In genomic region chr13:21914599-21914998, GRCm38 (mm10) we compare ENCODE assay signal across 9 mouse cellular contexts. TPM values are rescaled to one million over a fixed set of nuclear protein-coding genes. Genes with fewer than 3 reads are reported as not detected.
DNase-seq lines count a peak whose midpoint lies in the region; ATAC-seq and TF ChIP-seq lines count a peak whose summit lies in the region.
"Had no signal": no experiment of that assay in that cellular context is flagged by ENCODE, and none has a peak within 500 bp of the region (broad histone marks: within the 10 kb centered on the region; RNA-seq: fewer than 3 reads in every experiment).

No protein-coding gene starts in this region.

- H3K27ac ChIP-seq in heart, embryonic 12.5 days (ENCODE audit: poor library complexity, severe bottlenecking): no peak overlapping the region
- H3K27ac ChIP-seq in kidney, embryonic 15.5 days: no peak overlapping the region
- H3K27ac ChIP-seq in lung, postnatal 0 days (ENCODE audit: low read length): no peak overlapping the region

- 3% methylated on average over 14 of the region's 14 CpGs for WGBS in heart, embryonic 12.5 days
- WGBS in kidney, embryonic 15.5 days: 3% methylated on average over 14 of the region's 14 CpGs
- WGBS in lung, postnatal 0 days: 14% methylated on average over 14 of the region's 14 CpGs

- H3K9ac ChIP-seq in heart, embryonic 12.5 days: 0 out of 2 replicates have a peak overlapping the region, but pooled peaks have one; percentile 39
- no peak overlapping the region for H3K9ac ChIP-seq in kidney, embryonic 15.5 days
- no peak overlapping the region for H3K9ac ChIP-seq in lung, postnatal 0 days (replicated peaks; ENCODE audit: low read depth)

- H3K4me3 ChIP-seq in heart, embryonic 12.5 days: peak overlapping the region; percentile 36
- H3K4me3 ChIP-seq in kidney, embryonic 15.5 days (replicated peaks): peak overlapping the region; percentile 33
- no peak overlapping the region for H3K4me3 ChIP-seq in lung, postnatal 0 days (ENCODE audit: low read depth, low read length)

- H3K4me1 ChIP-seq in heart, embryonic 12.5 days (replicated peaks): peaks cover 9% of the 10 kb centered on the region
- peaks cover 23% of the 10 kb centered on the region; the same call in 1 of the 2 replicates for H3K4me1 ChIP-seq in kidney, embryonic 15.5 days
- H3K4me1 ChIP-seq in lung, postnatal 0 days (ENCODE audit: insufficient read depth, low read depth, low read length): no peaks in the 10 kb centered on the region; the same call in 1 of the 2 replicates

- peak; percentile 64 for ATAC-seq in heart, embryonic 12.5 days (ENCODE audit: insufficient number of reproducible peaks, low FRiP score)
- peak; percentile 65 for ATAC-seq in kidney, embryonic 15.5 days (replicated peaks; ENCODE audit: low FRiP score)
- peak; percentile 25; the same call in 1 of the 2 replicates for ATAC-seq in lung, postnatal 0 days
- ATAC-seq: Patski had no signal

- TF ChIP-seq EP300 in lung, postnatal 0 days (IDR thresholded peaks at IDR 0.05): no peak

- H3K27me3 ChIP-seq in heart, embryonic 12.5 days (replicated peaks): 0 out of 2 replicates have a peak, but pooled peaks cover 3% of the 10 kb centered on the region
- H3K27me3 ChIP-seq in kidney, embryonic 15.5 days: peaks cover 16% of the 10 kb centered on the region
- H3K27me3 ChIP-seq in lung, postnatal 0 days (replicated peaks; ENCODE audit: insufficient read depth, low read length): 0 out of 2 replicates have a peak, but pooled peaks cover 9% of the 10 kb centered on the region
- H3K27me3 ChIP-seq: Patski had no signal

- H3K36me3 ChIP-seq in heart, embryonic 12.5 days: no peaks in the 10 kb centered on the region
- no peaks in the 10 kb centered on the region for H3K36me3 ChIP-seq in kidney, embryonic 15.5 days
- H3K36me3 ChIP-seq in lung, postnatal 0 days (ENCODE audit: insufficient read depth, low read length): no peaks in the 10 kb centered on the region

- TF ChIP-seq CTCF in lung, postnatal 0 days (IDR thresholded peaks at IDR 0.05): no peak

- H3K9me3 ChIP-seq in heart, embryonic 12.5 days (replicated peaks): no peaks in the 10 kb centered on the region
- H3K9me3 ChIP-seq in kidney, embryonic 15.5 days (replicated peaks): no peaks in the 10 kb centered on the region
- no peaks in the 10 kb centered on the region for H3K9me3 ChIP-seq in lung, postnatal 0 days (ENCODE audit: low read length)

- H3K4me2 ChIP-seq in heart, embryonic 12.5 days: peak overlapping the region; percentile 61
- H3K4me2 ChIP-seq in kidney, embryonic 15.5 days: peak overlapping the region; percentile 53
- H3K4me2 ChIP-seq in lung, postnatal 0 days (replicated peaks; ENCODE audit: low read depth, low read length): peak overlapping the region; percentile 14; the same call in 1 of the 2 replicates

- peak; percentile 5 for DNase-seq in cerebellum, adult 9-11 months
- no peak for DNase-seq in cerebellum, adult 11-12 months
- peak; percentile 45 for DNase-seq in 416B (ENCODE audit: low read depth)
- DNase-seq in c-Kit-positive CD71-positive TER-119-negative erythroid progenitor cells, embryonic 14.5 days (ENCODE audit: low read depth): peak; percentile 76
- peak; percentile 34 for DNase-seq in lung, postnatal 0 days (ENCODE audit: low spot score)
- DNase-seq in spleen, postnatal 4 days (ENCODE audit: low spot score in 2 of 2): peak; percentile 48 to 67

RNA-seq across cellular contexts. Expression of gene Zfp184, which starts 30.3 kb away (rescaled TPM):
- 7.5 and 8.3 TPM in 2 replicates for polyA plus RNA-seq in heart, embryonic 12.5 days (2016; fragmentation: Nextera tagmentation; extraction: Ambion mirVana)
- 12.1 and 12.5 TPM in 2 replicates for polyA plus RNA-seq in kidney, embryonic 15.5 days (2015; fragmentation: Nextera tagmentation; extraction: Ambion mirVana)
- 2.5 and 3.4 TPM in 2 replicates for polyA plus RNA-seq in lung, postnatal 0 days (2015; fragmentation: Nextera tagmentation; extraction: Ambion mirVana)
